Comparison of ENCODE assay signal across 16 mouse cellular contexts in genomic region chr2:71227398-71227797, GRCm38 (mm10). TPM values are rescaled to one million over a fixed set of nuclear protein-coding genes. Genes with fewer than 3 reads are reported as not detected.
DNase-seq lines count a peak whose midpoint lies in the region; ATAC-seq and TF ChIP-seq lines count a peak whose summit lies in the region.
"Had no signal": no experiment of that assay in that cellular context is flagged by ENCODE, and none has a peak within 500 bp of the region (broad histone marks: within the 10 kb centered on the region; RNA-seq: fewer than 3 reads in every experiment).

No protein-coding gene starts in this region.

- dilution Hi-C loops in CH12.LX (cut with MboI; ENCODE audit: extremely low pct_ligation_motif_present, extremely low pct_unique_long_range_greater_than_20kb, low sequenced_read_pairs): no loop called here

- H3K4me1 ChIP-seq in forebrain, embryonic 14.5 days (ENCODE audit: control insufficient read depth, insufficient read depth, low read length): no peaks in the 10 kb centered on the region
- no peaks in the 10 kb centered on the region for H3K4me1 ChIP-seq in forebrain, embryonic 10.5 days
- no peaks in the 10 kb centered on the region for H3K4me1 ChIP-seq in liver, postnatal 0 days (ENCODE audit: insufficient read depth)
- H3K4me1 ChIP-seq in liver, embryonic 11.5 days (replicated peaks; ENCODE audit: control insufficient read depth, insufficient read depth, low read length): no peaks in the 10 kb centered on the region
- H3K4me1 ChIP-seq in CH12.LX (ENCODE audit: control insufficient read depth in 1 of 2, insufficient read depth in 2 of 2): no peaks in the 10 kb centered on the region
- H3K4me1 ChIP-seq in kidney, embryonic 14.5 days (ENCODE audit: control insufficient read depth, insufficient read depth, low read length): no peaks in the 10 kb centered on the region
- H3K4me1 ChIP-seq: neural tube, embryonic 12.5 days had no signal

- H3K9me3 ChIP-seq in forebrain, embryonic 14.5 days (replicated peaks; ENCODE audit: control insufficient read depth, low read length): no peaks in the 10 kb centered on the region
- no peaks in the 10 kb centered on the region for H3K9me3 ChIP-seq in forebrain, embryonic 10.5 days
- no peaks in the 10 kb centered on the region for H3K9me3 ChIP-seq in liver, postnatal 0 days (ENCODE audit: low read length)
- H3K9me3 ChIP-seq in liver, embryonic 11.5 days (ENCODE audit: control insufficient read depth, low read length): no peaks in the 10 kb centered on the region
- no peaks in the 10 kb centered on the region for H3K9me3 ChIP-seq in CH12.LX (replicated peaks; ENCODE audit: low read length)
- H3K9me3 ChIP-seq in kidney, embryonic 14.5 days (ENCODE audit: control insufficient read depth, low read length): no peaks in the 10 kb centered on the region
- H3K9me3 ChIP-seq: forebrain, embryonic 12.5 days; neural tube, embryonic 12.5 days had no signal

- TF ChIP-seq POLR2A in CH12.LX (IDR thresholded peaks at IDR 0.05; ENCODE audit: low read depth, low read length): no peak

- ATAC-seq in forebrain, embryonic 14.5 days: no peak
- no peak for ATAC-seq in liver, postnatal 0 days
- no peak for ATAC-seq in liver, embryonic 11.5 days (replicated peaks; ENCODE audit: low FRiP score)
- ATAC-seq in kidney, embryonic 14.5 days (ENCODE audit: low FRiP score, low TSS enrichment): no peak
- ATAC-seq: activated CD4-positive, CD25-positive, alpha-beta regulatory T cell, adult 4 months had no signal

- TF ChIP-seq EP300 in liver, postnatal 0 days (IDR thresholded peaks at IDR 0.05; ENCODE audit: low read depth): no peak
- no peak for TF ChIP-seq EP300 in CH12.LX (IDR thresholded peaks at IDR 0.05; ENCODE audit: low read length)

- H3K79me2 ChIP-seq in CH12.LX (replicated peaks; ENCODE audit: control insufficient read depth, extremely low read depth, insufficient read depth, poor library complexity, severe bottlenecking): peaks cover 3% of the 10 kb centered on the region; the same call in 1 of the 2 replicates

- no peak overlapping the region for H3K4me2 ChIP-seq in forebrain, embryonic 14.5 days (ENCODE audit: low read length)
- no peak overlapping the region for H3K4me2 ChIP-seq in liver, postnatal 0 days (ENCODE audit: low read depth, low read length)
- no peak overlapping the region for H3K4me2 ChIP-seq in liver, embryonic 11.5 days
- H3K4me2 ChIP-seq in CH12.LX (ENCODE audit: insufficient read depth, low read depth, poor library complexity, severe bottlenecking): no peak overlapping the region
- no peak overlapping the region for H3K4me2 ChIP-seq in kidney, embryonic 14.5 days (replicated peaks; ENCODE audit: low read depth, low read length)
- H3K4me2 ChIP-seq: forebrain, embryonic 12.5 days; neural tube, embryonic 12.5 days had no signal

- no peak overlapping the region for H3K27ac ChIP-seq in forebrain, embryonic 14.5 days (ENCODE audit: low read depth, low read length)
- H3K27ac ChIP-seq in forebrain, embryonic 10.5 days: no peak overlapping the region
- no peak overlapping the region for H3K27ac ChIP-seq in liver, postnatal 0 days (ENCODE audit: low read depth)
- H3K27ac ChIP-seq in liver, embryonic 11.5 days (ENCODE audit: low read depth, low read length): no peak overlapping the region
- no peak overlapping the region for H3K27ac ChIP-seq in CH12.LX (ENCODE audit: insufficient read depth, low read depth)
- H3K27ac ChIP-seq in kidney, embryonic 14.5 days (ENCODE audit: low read depth, low read length): no peak overlapping the region
- H3K27ac ChIP-seq: forebrain, embryonic 12.5 days; neural tube, embryonic 12.5 days had no signal

- TF ChIP-seq CTCF in liver, postnatal 0 days (IDR thresholded peaks at IDR 0.05; ENCODE audit: low read depth): peak; percentile 55
- peak in 1 of 2 experiments; percentile 60; a peak in 2 of 4 replicates for TF ChIP-seq CTCF in CH12.LX (conservative IDR thresholded peaks at IDR 0.05 in 1 of 2, IDR thresholded peaks at IDR 0.05 in 1 of 2; ENCODE audit: low read depth in 2 of 2, low read length in 2 of 2)

- in situ Hi-C loops in CH12.LX (cut with MboI; ENCODE audit: low pct_ligation_motif_present, low pct_unique_long_range_greater_than_20kb, low sequenced_read_pairs): no loop called here

- H3K9ac ChIP-seq in forebrain, embryonic 14.5 days (ENCODE audit: low read length): no peak overlapping the region
- H3K9ac ChIP-seq in liver, postnatal 0 days (replicated peaks): no peak overlapping the region
- no peak overlapping the region for H3K9ac ChIP-seq in liver, embryonic 11.5 days (ENCODE audit: low read depth, low read length)
- no peak overlapping the region for H3K9ac ChIP-seq in CH12.LX (ENCODE audit: insufficient read depth, low read depth)
- no peak overlapping the region for H3K9ac ChIP-seq in kidney, embryonic 14.5 days (ENCODE audit: low read depth, low read length)
- H3K9ac ChIP-seq: forebrain, embryonic 12.5 days; neural tube, embryonic 12.5 days had no signal

- H3K27me3 ChIP-seq in forebrain, embryonic 14.5 days (replicated peaks; ENCODE audit: control insufficient read depth, insufficient read depth, low read length): no peaks in the 10 kb centered on the region
- no peaks in the 10 kb centered on the region for H3K27me3 ChIP-seq in forebrain, embryonic 10.5 days (ENCODE audit: poor library complexity, severe bottlenecking)
- H3K27me3 ChIP-seq in liver, postnatal 0 days (ENCODE audit: insufficient read depth, low read length): no peaks in the 10 kb centered on the region
- H3K27me3 ChIP-seq in liver, embryonic 11.5 days (replicated peaks; ENCODE audit: control insufficient read depth, insufficient read depth, low read length): no peaks in the 10 kb centered on the region
- no peaks in the 10 kb centered on the region for H3K27me3 ChIP-seq in CH12.LX (replicated peaks)
- H3K27me3 ChIP-seq in kidney, embryonic 14.5 days (ENCODE audit: control insufficient read depth, insufficient read depth, low read length): no peaks in the 10 kb centered on the region
- H3K27me3 ChIP-seq: forebrain, embryonic 12.5 days; megakaryocyte, embryonic 14.5 days; neural tube, embryonic 12.5 days had no signal

- DNase-seq in forebrain, embryonic 14.5 days (ENCODE audit: low spot score): peak; percentile 61
- DNase-seq in forebrain, embryonic 10.5 days (ENCODE audit: extremely low spot score, low spot score): no peak
- no peak for DNase-seq in liver, postnatal 0 days
- DNase-seq in liver, embryonic 11.5 days (ENCODE audit: low spot score): no peak
- no peak for DNase-seq in CH12.LX (ENCODE audit: extremely low read depth)
- DNase-seq in naive thymus-derived CD4-positive, alpha-beta T cell, adult 2 months (ENCODE audit: low read depth): peak; percentile 50
- DNase-seq in heart, adult 18-20 months: no peak
- DNase-seq: gastrocnemius, postnatal 36 days; heart, postnatal 14 days; kidney, adult 11 months; liver had no signal

- peaks cover 49% of the 10 kb centered on the region for H3K36me3 ChIP-seq in forebrain, embryonic 14.5 days (ENCODE audit: control insufficient read depth, insufficient read depth, low read length)
- H3K36me3 ChIP-seq in forebrain, embryonic 10.5 days (replicated peaks): peaks cover 65% of the 10 kb centered on the region
- H3K36me3 ChIP-seq in liver, postnatal 0 days (replicated peaks; ENCODE audit: insufficient read depth, low read length): peaks cover 22% of the 10 kb centered on the region
- peaks cover 9% of the 10 kb centered on the region for H3K36me3 ChIP-seq in liver, embryonic 11.5 days (ENCODE audit: control insufficient read depth, insufficient read depth, low read length)
- H3K36me3 ChIP-seq in CH12.LX (replicated peaks in 1 of 2; ENCODE audit: control insufficient read depth in 1 of 2, insufficient read depth in 1 of 2, low read length in 1 of 2): peaks cover 16 to 48% of the 10 kb centered on the region in 2 experiments
- peaks cover 31% of the 10 kb centered on the region for H3K36me3 ChIP-seq in kidney, embryonic 14.5 days (ENCODE audit: control insufficient read depth, insufficient read depth, low read length)

- H3K4me3 ChIP-seq in forebrain, embryonic 14.5 days (ENCODE audit: low read depth, low read length): no peak overlapping the region
- H3K4me3 ChIP-seq in forebrain, embryonic 10.5 days: no peak overlapping the region
- H3K4me3 ChIP-seq in liver, postnatal 0 days (ENCODE audit: low read depth, low read length): no peak overlapping the region
- H3K4me3 ChIP-seq in liver, embryonic 11.5 days (ENCODE audit: low read depth, low read length): no peak overlapping the region
- H3K4me3 ChIP-seq in CH12.LX (replicated peaks in 1 of 3; ENCODE audit: low read depth in 2 of 3, low read length in 2 of 3, poor library complexity in 1 of 3): no peak overlapping the region
- H3K4me3 ChIP-seq in kidney, embryonic 14.5 days (ENCODE audit: low read length): no peak overlapping the region
- H3K4me3 ChIP-seq: forebrain, embryonic 12.5 days; megakaryocyte, embryonic 14.5 days; neural tube, embryonic 12.5 days had no signal

- WGBS in forebrain, embryonic 14.5 days: 53% methylated on average over 1 of the region's 1 CpGs
- 73% methylated on average over 1 of the region's 1 CpGs for WGBS in forebrain, embryonic 10.5 days
- 45% methylated on average over 1 of the region's 1 CpGs for WGBS in liver, postnatal 0 days (ENCODE audit: insufficient replicate concordance)
- 59% methylated on average over 1 of the region's 1 CpGs for WGBS in liver, embryonic 11.5 days
- 61% methylated on average over 1 of the region's 1 CpGs for WGBS in kidney, embryonic 14.5 days

- TF ChIP-seq RAD21 in CH12.LX (IDR thresholded peaks at IDR 0.05; ENCODE audit: low read depth, low read length): peak; percentile 54

TF ChIP-seq in CH12.LX, 34 proteins besides CTCF, POLR2A, EP300 and RAD21:
- TF ChIP-seq MXI1 (IDR thresholded peaks at IDR 0.05; ENCODE audit: low read depth, low read length): no peak
- TF ChIP-seq SMC3 (IDR thresholded peaks at IDR 0.05; ENCODE audit: low read depth, low read length): peak; percentile 39; the same call in 1 of the 2 replicates
- no peak for TF ChIP-seq MEF2A (IDR thresholded peaks at IDR 0.05; ENCODE audit: borderline replicate concordance, low read depth, low read length)

RNA-seq across cellular contexts. Expression of gene Dync1i2, which starts 15.9 kb away (rescaled TPM):
- polyA plus RNA-seq in forebrain, embryonic 14.5 days (2014; fragmentation: Nextera tagmentation; extraction: Ambion mirVana): 195 and 222 TPM in 2 replicates
- polyA plus RNA-seq in forebrain, embryonic 10.5 days (2016; fragmentation: Nextera tagmentation; extraction: Ambion mirVana): 102 and 111 TPM in 2 replicates
- polyA plus RNA-seq in liver, postnatal 0 days (2015; fragmentation: Nextera tagmentation; extraction: Ambion mirVana): 20.9 and 21.5 TPM in 2 replicates
- polyA plus RNA-seq in liver, embryonic 11.5 days (2014; fragmentation: Nextera tagmentation; extraction: Ambion mirVana): 78.5 and 82.2 TPM in 2 replicates
- total RNA-seq in CH12.LX (2012; rRNA removed) (22.9 and 24.6 TPM in 2 replicates), CH12.LX (2014; rRNA removed) (38.6 and 47.2 TPM in 2 replicates)
- polyA plus RNA-seq in CH12.LX (2012; ENCODE audit: insufficient read length, low read depth): 69.5 and 74.3 TPM in 2 replicates
- polyA plus RNA-seq in kidney, embryonic 14.5 days (2014; fragmentation: Nextera tagmentation; extraction: Ambion mirVana): 76.3 and 96.4 TPM in 2 replicates
- 10 to 100 TPM; 60.3 to 62.0 TPM for total RNA-seq in heart, adult 18-20 months (2021)

Comparison
In these comparisons a context has a peak if more than half of its experiments do, and no peak if none do; other contexts are left out.
1. DNase-seq: peak in forebrain, embryonic 14.5 days (single experiment) and naive thymus-derived CD4-positive, alpha-beta T cell, adult 2 months (single experiment); none in forebrain, embryonic 10.5 days (single experiment), liver, postnatal 0 days (single experiment), liver, embryonic 11.5 days (single experiment), CH12.LX (single experiment) and heart, adult 18-20 months (0 of 2).